ENCODE assay signal across 11 mouse cellular contexts in the genomic region with DNA sequence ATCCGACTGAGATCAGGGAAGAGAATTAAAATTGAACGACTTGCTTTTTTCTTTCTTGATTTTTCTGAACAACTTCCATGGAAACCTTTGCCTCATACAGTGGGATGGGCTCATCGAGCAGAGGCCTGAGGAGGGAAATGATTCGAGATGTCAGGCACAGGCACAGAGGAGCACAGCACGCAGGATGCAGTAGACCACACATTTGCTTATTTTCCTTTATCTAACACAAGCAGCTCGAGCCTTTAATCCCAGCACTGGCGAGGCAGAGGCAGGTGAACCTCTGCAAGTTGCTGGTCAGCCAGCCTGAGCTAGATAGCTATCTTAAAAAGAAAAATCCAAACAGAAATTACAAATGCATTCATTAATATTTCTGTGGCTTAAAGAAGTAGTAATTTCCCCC. TPM values are rescaled to one million over a fixed set of nuclear protein-coding genes. Genes with fewer than 3 reads are reported as not detected.
DNase-seq lines count a peak whose midpoint lies in the region; ATAC-seq lines count a peak whose summit lies in the region.
"Had no signal": no experiment of that assay in that cellular context is flagged by ENCODE, and none has a peak within 500 bp of the region (broad histone marks: within the 10 kb centered on the region; RNA-seq: fewer than 3 reads in every experiment).

No protein-coding gene starts in this region.

- no peak for DNase-seq in hindbrain, embryonic 10.5 days (ENCODE audit: low spot score)
- DNase-seq in A20 (ENCODE audit: low read depth, low spot score): peak; percentile 49
- no peak for DNase-seq in embryonic facial prominence, embryonic 10.5 days (ENCODE audit: low spot score)
- DNase-seq in layer of hippocampus, adult 8-10 months (ENCODE audit: low spot score in 2 of 2): no peak
- no peak for DNase-seq in T-cell, adult 2 months (ENCODE audit: low spot score)
- DNase-seq in Muller cell, postnatal 12 days (ENCODE audit: inconsistent ontology term): no peak
- DNase-seq: cerebellum, postnatal 25 days; heart, postnatal 4 days; lung, postnatal 14 days had no signal

- H3K4me2 ChIP-seq in hindbrain, embryonic 16.5 days (ENCODE audit: low read length): no peak overlapping the region
- peak overlapping the region; percentile 95 for H3K4me2 ChIP-seq in liver, embryonic 16.5 days (ENCODE audit: low read depth, low read length)

- peak overlapping the region; percentile 88 for H3K4me3 ChIP-seq in hindbrain, embryonic 10.5 days
- H3K4me3 ChIP-seq in hindbrain, embryonic 16.5 days (ENCODE audit: low read length): no peak overlapping the region
- peak overlapping the region; percentile 95 for H3K4me3 ChIP-seq in embryonic facial prominence, embryonic 10.5 days
- peak overlapping the region; percentile 48 for H3K4me3 ChIP-seq in liver, embryonic 16.5 days (ENCODE audit: low read depth, low read length)

- H3K36me3 ChIP-seq in hindbrain, embryonic 10.5 days: peaks cover 22% of the 10 kb centered on the region
- peaks cover 8% of the 10 kb centered on the region; the same call in 1 of the 2 replicates for H3K36me3 ChIP-seq in hindbrain, embryonic 16.5 days (ENCODE audit: control insufficient read depth, insufficient read depth, low read length)
- H3K36me3 ChIP-seq in embryonic facial prominence, embryonic 10.5 days (replicated peaks): peaks cover 24% of the 10 kb centered on the region
- peaks cover 15% of the 10 kb centered on the region for H3K36me3 ChIP-seq in liver, embryonic 16.5 days (ENCODE audit: control insufficient read depth, insufficient read depth)

- no peak overlapping the region for H3K9ac ChIP-seq in hindbrain, embryonic 16.5 days (ENCODE audit: low read depth, low read length)
- peak overlapping the region; percentile 54 for H3K9ac ChIP-seq in liver, embryonic 16.5 days (ENCODE audit: low read depth, low read length)

- H3K9me3 ChIP-seq in hindbrain, embryonic 10.5 days: no peaks in the 10 kb centered on the region
- no peaks in the 10 kb centered on the region for H3K9me3 ChIP-seq in hindbrain, embryonic 16.5 days (ENCODE audit: control insufficient read depth, low read length)
- H3K9me3 ChIP-seq in embryonic facial prominence, embryonic 10.5 days: no peaks in the 10 kb centered on the region
- H3K9me3 ChIP-seq in liver, embryonic 16.5 days (replicated peaks; ENCODE audit: control insufficient read depth, low read length): no peaks in the 10 kb centered on the region

- no peaks in the 10 kb centered on the region for H3K27me3 ChIP-seq in hindbrain, embryonic 10.5 days (ENCODE audit: insufficient read depth, poor library complexity, severe bottlenecking)
- no peaks in the 10 kb centered on the region for H3K27me3 ChIP-seq in hindbrain, embryonic 16.5 days (replicated peaks; ENCODE audit: control insufficient read depth, insufficient read depth, low read length)
- no peaks in the 10 kb centered on the region for H3K27me3 ChIP-seq in embryonic facial prominence, embryonic 10.5 days (replicated peaks; ENCODE audit: low read depth, poor library complexity, severe bottlenecking)
- H3K27me3 ChIP-seq in liver, embryonic 16.5 days (ENCODE audit: control insufficient read depth, insufficient read depth, low read depth, low read length): no peaks in the 10 kb centered on the region

- peaks cover 33% of the 10 kb centered on the region for H3K4me1 ChIP-seq in hindbrain, embryonic 10.5 days (replicated peaks)
- peaks cover 13% of the 10 kb centered on the region for H3K4me1 ChIP-seq in hindbrain, embryonic 16.5 days (ENCODE audit: control insufficient read depth, insufficient read depth, low read depth, low read length)
- H3K4me1 ChIP-seq in embryonic facial prominence, embryonic 10.5 days: peaks cover 35% of the 10 kb centered on the region
- H3K4me1 ChIP-seq in liver, embryonic 16.5 days (ENCODE audit: control insufficient read depth, low read depth, low read length): peaks cover 34% of the 10 kb centered on the region

- no peak for ATAC-seq in hindbrain, embryonic 16.5 days
- ATAC-seq in liver, embryonic 16.5 days (ENCODE audit: low read depth): peak; percentile 10

- H3K27ac ChIP-seq in hindbrain, embryonic 10.5 days: no peak overlapping the region
- H3K27ac ChIP-seq in hindbrain, embryonic 16.5 days (ENCODE audit: low read depth, low read length): no peak overlapping the region
- H3K27ac ChIP-seq in embryonic facial prominence, embryonic 10.5 days (replicated peaks): no peak overlapping the region
- peak overlapping the region; percentile 80 for H3K27ac ChIP-seq in liver, embryonic 16.5 days (ENCODE audit: low read length)

- WGBS in hindbrain, embryonic 10.5 days: 55% methylated on average over 7 of the region's 7 CpGs
- WGBS in hindbrain, embryonic 16.5 days: 46% methylated on average over 7 of the region's 7 CpGs
- 54% methylated on average over 7 of the region's 7 CpGs for WGBS in embryonic facial prominence, embryonic 10.5 days
- WGBS in liver, embryonic 16.5 days (ENCODE audit: insufficient replicate concordance): 14% methylated on average over 7 of the region's 7 CpGs

RNA-seq across cellular contexts. Expression of a gene that starts 1.2 kb away (rescaled TPM):
- polyA plus RNA-seq in hindbrain, embryonic 10.5 days (2016; fragmentation: Nextera tagmentation; extraction: Ambion mirVana): 32.9 and 34.6 TPM in 2 replicates
- polyA plus RNA-seq in hindbrain, embryonic 16.5 days (2015; fragmentation: Nextera tagmentation; extraction: Ambion mirVana): 19.4 and 21.5 TPM in 2 replicates
- polyA plus RNA-seq in embryonic facial prominence, embryonic 10.5 days (2016; fragmentation: Nextera tagmentation; extraction: Ambion mirVana): 31.9 and 37.5 TPM in 2 replicates
- 22.8 and 23.0 TPM in 2 replicates for polyA plus RNA-seq in liver, embryonic 16.5 days (2015; fragmentation: Nextera tagmentation; extraction: Ambion mirVana)
- 10 to 100 TPM; 20.7 to 25.7 (median 22.6) TPM for total RNA-seq in layer of hippocampus, adult 8-10 months (2022)

RNA-seq across cellular contexts. Expression of a gene that starts 39.0 kb away (rescaled TPM):
- polyA plus RNA-seq in hindbrain, embryonic 10.5 days (2016; fragmentation: Nextera tagmentation; extraction: Ambion mirVana): 65.1 and 71.6 TPM in 2 replicates
- polyA plus RNA-seq in hindbrain, embryonic 16.5 days (2015; fragmentation: Nextera tagmentation; extraction: Ambion mirVana): 105 and 115 TPM in 2 replicates
- polyA plus RNA-seq in embryonic facial prominence, embryonic 10.5 days (2016; fragmentation: Nextera tagmentation; extraction: Ambion mirVana): 60.0 and 63.7 TPM in 2 replicates
- polyA plus RNA-seq in liver, embryonic 16.5 days (2015; fragmentation: Nextera tagmentation; extraction: Ambion mirVana): 31.5 and 34.6 TPM in 2 replicates
- total RNA-seq in layer of hippocampus, adult 8-10 months (2022): 100 to 1,000 TPM; 106 to 131 (median 119) TPM

RNA-seq across cellular contexts. Expression of a gene that starts 39.3 kb away (rescaled TPM):
- polyA plus RNA-seq in hindbrain, embryonic 10.5 days (2016; fragmentation: Nextera tagmentation; extraction: Ambion mirVana): 50.7 and 55.5 TPM in 2 replicates
- polyA plus RNA-seq in hindbrain, embryonic 16.5 days (2015; fragmentation: Nextera tagmentation; extraction: Ambion mirVana): 49.6 and 52.7 TPM in 2 replicates
- polyA plus RNA-seq in embryonic facial prominence, embryonic 10.5 days (2016; fragmentation: Nextera tagmentation; extraction: Ambion mirVana): 40.1 and 43.5 TPM in 2 replicates
- 54.1 and 54.7 TPM in 2 replicates for polyA plus RNA-seq in liver, embryonic 16.5 days (2015; fragmentation: Nextera tagmentation; extraction: Ambion mirVana)
- total RNA-seq in layer of hippocampus, adult 8-10 months (2022): 100 to 1,000 TPM; 141 to 206 (median 179) TPM

RNA-seq across cellular contexts. Expression of a gene that starts 42.5 kb away (rescaled TPM):
- 102 and 114 TPM in 2 replicates for polyA plus RNA-seq in hindbrain, embryonic 10.5 days (2016; fragmentation: Nextera tagmentation; extraction: Ambion mirVana)
- 89.4 and 94.5 TPM in 2 replicates for polyA plus RNA-seq in hindbrain, embryonic 16.5 days (2015; fragmentation: Nextera tagmentation; extraction: Ambion mirVana)
- polyA plus RNA-seq in embryonic facial prominence, embryonic 10.5 days (2016; fragmentation: Nextera tagmentation; extraction: Ambion mirVana): 112 and 119 TPM in 2 replicates
- polyA plus RNA-seq in liver, embryonic 16.5 days (2015; fragmentation: Nextera tagmentation; extraction: Ambion mirVana): 36.9 and 39.0 TPM in 2 replicates
- 100 to 1,000 TPM; 240 to 273 (median 257) TPM for total RNA-seq in layer of hippocampus, adult 8-10 months (2022)

RNA-seq across cellular contexts. Expression of a gene that starts 43.0 kb away (rescaled TPM):
- 112 and 158 TPM in 2 replicates for polyA plus RNA-seq in hindbrain, embryonic 10.5 days (2016; fragmentation: Nextera tagmentation; extraction: Ambion mirVana)
- 58.6 and 61.2 TPM in 2 replicates for polyA plus RNA-seq in hindbrain, embryonic 16.5 days (2015; fragmentation: Nextera tagmentation; extraction: Ambion mirVana)
- 168 and 185 TPM in 2 replicates for polyA plus RNA-seq in embryonic facial prominence, embryonic 10.5 days (2016; fragmentation: Nextera tagmentation; extraction: Ambion mirVana)
- 52.9 and 55.6 TPM in 2 replicates for polyA plus RNA-seq in liver, embryonic 16.5 days (2015; fragmentation: Nextera tagmentation; extraction: Ambion mirVana)
- total RNA-seq in layer of hippocampus, adult 8-10 months (2022): 10 to 100 TPM; 51.4 to 67.0 (median 56.2) TPM
